Mouse (Mus musculus) thymus, adult 2 months (tissue): ENCODE data around the gene Gpi1. TPM values are rescaled to one million over a fixed set of nuclear protein-coding genes. Genes with fewer than 3 reads are reported as not detected.

Source experiments
- DNase-seq: peaks from one replicate; pipeline ENCODE4 v3.0.0; 2021
- H3K27ac ChIP-seq: fragments of 200-500 bp; 2 replicates; pipeline ENCODE4 v1.5.1; 2012; ENCODE audit warnings: low read length, control low read depth; ENCODE audit not compliant: control insufficient read depth, insufficient read depth
- H3K27me3 ChIP-seq: fragments of 200-500 bp; 2 replicates; pipeline ENCODE4 v1.6.1; 2012; ENCODE audit warnings: mild to moderate bottlenecking, low read length, moderate library complexity, mixed read lengths; ENCODE audit not compliant: control insufficient read depth, insufficient read depth
- H3K36me3 ChIP-seq: fragments of 200-500 bp; 2 replicates; pipeline ENCODE4 v1.6.1; 2012; ENCODE audit warnings: mild to moderate bottlenecking, low read length, moderate library complexity; ENCODE audit not compliant: control insufficient read depth, insufficient read depth
- H3K4me1 ChIP-seq: fragments of 200-500 bp; replicated peaks from 2 replicates; pipeline ENCODE4 v1.6.1; 2012; ENCODE audit warnings: low read length; ENCODE audit not compliant: control insufficient read depth, insufficient read depth
- H3K4me3 ChIP-seq: fragments of 200-500 bp; 2 replicates; pipeline ENCODE4 v1.5.1; 2012; ENCODE audit warnings: mild to moderate bottlenecking, low read length, control low read depth, moderate library complexity; ENCODE audit not compliant: control insufficient read depth, insufficient read depth
- CTCF ChIP-seq: fragments of 200-500 bp; IDR thresholded peaks from 2 replicates; pipeline ENCODE4 v1.5.1; 2012; ENCODE audit warnings: mild to moderate bottlenecking, control low read depth, low read length, moderate library complexity, borderline replicate concordance; ENCODE audit not compliant: control insufficient read depth, poor library complexity, insufficient read depth; ENCODE audit errors: extremely low read depth
- POLR2A ChIP-seq: fragments of 200-500 bp; IDR thresholded peaks from 2 replicates; pipeline ENCODE4 v1.6.1; 2012; ENCODE audit warnings: mild to moderate bottlenecking, low read length, control low read depth, moderate library complexity; ENCODE audit not compliant: control insufficient read depth, poor library complexity, insufficient read depth; ENCODE audit errors: extremely low read depth
- WGBS: fragments of 180-500 bp; shearing (Covaris S2); methylation state at CpG from one replicate; pipeline ENCODE4 v1.1.7; 2018; 5-methylcytosine and 5-hydroxymethylcytosine counted together
- polyA plus RNA-seq: library from polyadenylated mRNA; depleted of rRNA; stranded (reverse); fragments of >200 nt; gene quantifications from 2 replicates; pipeline ENCODE4 v1.2.3, GENCODE M21; 2012

Gpi1 gene
- polyA plus RNA-seq, 1 experiment = 265 TPM

DNA sequence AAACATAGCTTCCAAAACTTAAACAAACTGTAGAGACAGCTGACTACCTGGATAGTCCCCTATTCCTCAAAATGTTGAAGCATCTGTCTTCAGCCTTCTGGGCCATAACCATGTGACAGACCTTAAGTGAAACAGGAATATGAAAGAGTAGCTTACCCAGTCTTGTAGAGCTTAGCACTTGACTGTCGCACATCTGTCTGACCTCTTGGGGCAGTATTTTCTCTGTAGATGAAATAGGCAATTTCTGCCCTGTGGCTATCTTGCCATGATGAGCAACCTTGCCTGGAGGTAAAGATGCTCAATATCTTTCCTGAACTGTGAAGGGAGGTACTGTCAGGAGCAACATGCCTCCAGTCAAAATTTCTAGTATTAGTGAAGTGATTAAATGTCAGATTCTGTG is 57.9 kb downstream of the Gpi1 start:
- Histone ChIP-seq H3K36me3 (no peaks in the 10 kb centered on the region), H3K4me3 (no peak overlapping the region), H3K4me1 (no peaks in the 10 kb centered on the region; the same call in 1 of the 2 replicates), H3K27me3 (no peaks in the 10 kb centered on the region), H3K27ac (no peak overlapping the region)
- no peak for DNase-seq
- no peak for TF ChIP-seq CTCF
- TF ChIP-seq POLR2A = no peak
- 85% methylated on average over 1 of the region's 1 CpGs for WGBS

DNA sequence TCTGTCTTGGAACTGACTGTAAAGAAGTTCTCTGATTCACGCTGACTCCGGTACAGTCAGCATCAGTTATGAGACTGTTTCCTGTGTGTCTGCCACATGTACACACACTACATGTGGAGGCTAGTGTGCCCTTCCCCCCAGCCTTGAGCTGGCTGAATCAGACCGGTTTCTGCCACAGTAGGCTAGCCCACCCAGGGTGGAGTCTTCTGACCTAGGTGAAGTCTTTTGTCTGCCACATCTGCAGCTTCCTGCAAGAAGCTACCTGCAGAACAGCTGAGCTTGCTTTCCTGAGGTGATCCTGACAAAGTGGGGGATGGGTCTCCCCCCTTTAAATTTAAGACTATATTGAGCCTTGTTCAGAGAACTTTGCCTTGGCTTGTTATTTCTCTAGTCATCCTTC is 60.7 kb downstream of the Gpi1 start, which contains the start of gene Uba2:
Gene Uba2 (minus strand): TSS at position 146 of the 400 bp plus-strand sequence.
- H3K4me3 ChIP-seq = peak within 1 kb of the TSS; percentile 98
- H3K27me3 ChIP-seq = no peaks in the 10 kb centered on the region
- 95% methylated on average over 3 of the region's 3 CpGs for WGBS
- no peak within 1 kb of the TSS for H3K27ac ChIP-seq
- peaks cover 5% of the 10 kb centered on the region; the same call in 1 of the 2 replicates for H3K36me3 ChIP-seq
- TF ChIP-seq CTCF = no peak
- no peak for TF ChIP-seq POLR2A
- DNase-seq = no peak
- H3K4me1 ChIP-seq = no peaks in the 10 kb centered on the region; the same call in 1 of the 2 replicates

GRCm38 (mm10) chr7:34168470-34169251 is 61.5 kb downstream of the Gpi1 start:
- no peaks in the 10 kb centered on the region for H3K27me3 ChIP-seq
- peak; percentile 88 for DNase-seq
- peaks cover 11% of the 10 kb centered on the region for H3K36me3 ChIP-seq
- H3K4me3 ChIP-seq = peak overlapping the region; percentile 98
- no peak overlapping the region for H3K27ac ChIP-seq
- TF ChIP-seq CTCF (no peak), POLR2A (peak; percentile 80)
- H3K4me1 ChIP-seq = no peaks in the 10 kb centered on the region; the same call in 1 of the 2 replicates
- 10% methylated on average over 30 of the region's 30 CpGs for WGBS

- under 1% methylated on average over 54 of the region's 54 CpGs for WGBS
- H3K4me1 ChIP-seq = no peaks in the 10 kb centered on the region; the same call in 1 of the 2 replicates
- TF ChIP-seq CTCF (no peak), POLR2A (no peak)
- peak overlapping the region; percentile 98 for H3K4me3 ChIP-seq
- no peaks in the 10 kb centered on the region for H3K27me3 ChIP-seq
- DNase-seq = no peak
- no peak overlapping the region for H3K27ac ChIP-seq
- H3K36me3 ChIP-seq = peaks cover 19% of the 10 kb centered on the region
Observed at GRCm38 (mm10) chr7:34167766-34168469, 62.2 kb downstream of the Gpi1 start.

- no peak overlapping the region for H3K27ac ChIP-seq
- TF ChIP-seq POLR2A = no peak
- TF ChIP-seq CTCF = no peak
- peaks cover 29% of the 10 kb centered on the region for H3K36me3 ChIP-seq
- no peaks in the 10 kb centered on the region for H3K27me3 ChIP-seq
- peak; percentile 23 for DNase-seq
- 65% methylated on average over 4 of the region's 4 CpGs for WGBS
- H3K4me3 ChIP-seq = no peak overlapping the region
- H3K4me1 ChIP-seq = no peaks in the 10 kb centered on the region; the same call in 1 of the 2 replicates
Observed at GRCm38 (mm10) chr7:34166850-34167249, 63.3 kb downstream of the Gpi1 start.

DNA sequence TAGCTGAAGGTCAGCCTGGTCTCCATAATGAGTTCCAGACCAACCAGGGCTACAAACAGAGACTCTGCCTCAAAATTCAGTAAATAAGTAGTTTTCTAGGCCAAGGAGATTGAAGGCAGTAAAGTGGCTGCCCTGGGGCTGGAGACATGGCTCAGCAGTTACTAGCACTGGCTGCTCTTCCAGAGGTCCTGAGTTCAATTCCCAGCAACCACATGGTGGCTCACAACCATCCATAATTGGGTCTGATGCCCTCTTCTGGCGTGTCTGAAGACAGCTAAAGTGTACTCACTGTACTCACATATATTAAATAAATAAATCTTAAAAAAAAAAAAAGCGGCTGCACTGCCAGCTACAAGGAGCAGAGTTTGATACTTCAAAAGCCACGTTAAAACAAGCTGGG is 64.1 kb downstream of the Gpi1 start:
- Histone ChIP-seq H3K27me3 (no peaks in the 10 kb centered on the region), H3K36me3 (peaks cover 38% of the 10 kb centered on the region), H3K4me3 (no peak overlapping the region), H3K4me1 (no peaks in the 10 kb centered on the region; the same call in 1 of the 2 replicates), H3K27ac (no peak overlapping the region)
- TF ChIP-seq CTCF (no peak), POLR2A (no peak)
- WGBS = 89% methylated on average over 3 of the region's 3 CpGs
- DNase-seq = no peak
